Mouse (Mus musculus) liver, embryonic 18 days (tissue): ENCODE measurements around the gene E2f8. TPM values are rescaled to one million over a fixed set of nuclear protein-coding genes. Genes with fewer than 3 reads are reported as not detected.

Experiments used
- polyA plus RNA-seq: library from polyadenylated mRNA; depleted of rRNA; stranded (reverse); fragments of >200 nt; gene quantifications from 2 replicates; pipeline ENCODE4 v1.2.3, GENCODE M21; 2012; rRNA removed

E2f8 gene
- polyA plus RNA-seq = 9.9 and 11.0 TPM in 2 replicates

GRCm38 (mm10) chr7:48881486-48881885, at the start of gene E2f8:
E2f8 (minus strand) TSS chr7:48881596.

GRCm38 (mm10) chr7:48908521-48909341, 27.3 kb upstream of the E2f8 start, which contains the start of gene Nav2:
Nav2 (plus strand) TSS chr7:48908716.

GRCm38 (mm10) chr7:48847820-48848650, 33.4 kb downstream of the E2f8 start, which contains the start of gene Csrp3:
Csrp3 (minus strand) TSS chr7:48848033.

Other genes starting within 250 kb of the E2f8 start
- gene Mrgprb3, start 237.8 kb downstream of the E2f8 start, polyA plus RNA-seq = not detected in 2 replicates
- 8.0 and 9.0 TPM in 2 replicates for gene Zdhhc13, start 92.6 kb downstream of the E2f8 start, polyA plus RNA-seq
- 0.10 and 0.26 TPM in 2 replicates for gene Csrp3, start 33.6 kb downstream of the E2f8 start, polyA plus RNA-seq
- gene Nav2, start 27.1 kb upstream of the E2f8 start, polyA plus RNA-seq = 2.3 and 2.8 TPM in 2 replicates